8 mouse cellular contexts compared by ENCODE assay signal in genomic region chr2:127207547-127208451, GRCm38 (mm10). TPM values are rescaled to one million over a fixed set of nuclear protein-coding genes. Genes with fewer than 3 reads are reported as not detected.
DNase-seq lines count a peak whose midpoint lies in the region; ATAC-seq lines count a peak whose summit lies in the region.

Gene 1810024B03Rik, minus strand, starts transcription at chr2:127208280.
Gene Snrnp200, plus strand, starts transcription at chr2:127208386.

- 10% methylated on average over 36 of the region's 36 CpGs for WGBS in lung, embryonic 16.5 days

- ATAC-seq in hematopoietic stem cell, adult 5-6 weeks (replicated peaks in 1 of 2; ENCODE audit: insufficient read depth in 1 of 2, low FRiP score in 2 of 2, low TSS enrichment in 1 of 2, low read depth in 1 of 2, poor library complexity in 2 of 2, severe bottlenecking in 2 of 2), result peak; percentile 96 to 99
- peak; percentile 99 for ATAC-seq in lung, embryonic 16.5 days (ENCODE audit: low read depth)

- H3K4me2 ChIP-seq in lung, embryonic 16.5 days (ENCODE audit: low read depth, low read length), result peak within 1 kb of the TSS; percentile 96

- H3K4me1 ChIP-seq in lung, embryonic 16.5 days (replicated peaks; ENCODE audit: control insufficient read depth, insufficient read depth, low read length), result peaks cover 10% of the 10 kb centered on the region

- H3K36me3 ChIP-seq in lung, embryonic 16.5 days (ENCODE audit: control insufficient read depth, insufficient read depth, low read length), result peaks cover 14% of the 10 kb centered on the region

- peak within 1 kb of the TSS; percentile 92 for H3K9ac ChIP-seq in lung, embryonic 16.5 days (ENCODE audit: low read length)

- H3K27me3 ChIP-seq in lung, embryonic 16.5 days (ENCODE audit: control insufficient read depth, insufficient read depth, low read depth, low read length), result no peaks in the 10 kb centered on the region

- no peaks in the 10 kb centered on the region for H3K9me3 ChIP-seq in lung, embryonic 16.5 days (ENCODE audit: control insufficient read depth, low read length)

- H3K4me3 ChIP-seq in lung, embryonic 16.5 days (ENCODE audit: low read length), result peak within 1 kb of the TSS; percentile 99

- DNase-seq in MEL-GATA-1-ER (ENCODE audit: extremely low read depth, low read depth), result peak; percentile 98
- DNase-seq in cerebellum, adult 8-10 months, result peak; percentile 94
- DNase-seq in forelimb bud, embryonic 11.5 days (ENCODE audit: low read depth, low spot score), result peak; percentile 96
- DNase-seq in layer of hippocampus, adult 9-10 months (ENCODE audit: low spot score), result peak; percentile 91
- peak; percentile 81 for DNase-seq in ovary, postnatal 10 days (ENCODE audit: low spot score)
- DNase-seq in thymus, postnatal 10 days (ENCODE audit: low spot score in 2 of 2), result peak; percentile 91 to 93

- peak within 1 kb of the TSS; percentile 68 for H3K27ac ChIP-seq in lung, embryonic 16.5 days (ENCODE audit: low read length)

RNA-seq across cellular contexts. Expression of gene 1810024B03Rik, which starts in this region (rescaled TPM):
- 3.8 and 7.1 TPM in 2 replicates for total RNA-seq in hematopoietic stem cell, adult 5-6 weeks (2017)
- 1.8 and 1.9 TPM in 2 replicates for polyA plus RNA-seq in lung, embryonic 16.5 days (2015; fragmentation: Nextera tagmentation; extraction: Ambion mirVana)

RNA-seq across cellular contexts. Expression of gene Snrnp200, which starts in this region (rescaled TPM):
- total RNA-seq in hematopoietic stem cell, adult 5-6 weeks (2017), result 175 and 188 TPM in 2 replicates
- 51.9 and 53.7 TPM in 2 replicates for polyA plus RNA-seq in lung, embryonic 16.5 days (2015; fragmentation: Nextera tagmentation; extraction: Ambion mirVana)

Comparison
In these comparisons a context has a peak if more than half of its experiments do, and no peak if none do; other contexts are left out.
1. Peak in every context shown above with its lines: DNase-seq, ATAC-seq, H3K4me3 ChIP-seq and H3K27ac ChIP-seq.